Mouse (Mus musculus): ENCODE measurements around the gene Mapkapk2. TPM values are rescaled to one million over a fixed set of nuclear protein-coding genes. Genes with fewer than 3 reads are reported as not detected.
"Not testable (repeated sequence)": the region's sequence is repeated elsewhere in the genome, so short reads cannot be mapped to it uniquely, and the experiment has no call there.

Mapkapk2 gene
- total RNA-seq, 2 experiments from 2014 or later = 26.8 to 31.1 TPM

GRCm38 (mm10) chr1:131038001-131038400 is 59.6 kb downstream of the Mapkapk2 start:
- intact Hi-C loops (cut with DNase I) = no loop called here
- no peak for DNase-seq (ENCODE audit: extremely low spot score in 1 of 2, low spot score in 2 of 2)

GRCm38 (mm10) chr1:131031267-131031666 is 66.4 kb downstream of the Mapkapk2 start:
- no peak for DNase-seq (ENCODE audit: extremely low spot score in 1 of 2, low spot score in 2 of 2)
- intact Hi-C loops (cut with DNase I) = no loop called here

DNA sequence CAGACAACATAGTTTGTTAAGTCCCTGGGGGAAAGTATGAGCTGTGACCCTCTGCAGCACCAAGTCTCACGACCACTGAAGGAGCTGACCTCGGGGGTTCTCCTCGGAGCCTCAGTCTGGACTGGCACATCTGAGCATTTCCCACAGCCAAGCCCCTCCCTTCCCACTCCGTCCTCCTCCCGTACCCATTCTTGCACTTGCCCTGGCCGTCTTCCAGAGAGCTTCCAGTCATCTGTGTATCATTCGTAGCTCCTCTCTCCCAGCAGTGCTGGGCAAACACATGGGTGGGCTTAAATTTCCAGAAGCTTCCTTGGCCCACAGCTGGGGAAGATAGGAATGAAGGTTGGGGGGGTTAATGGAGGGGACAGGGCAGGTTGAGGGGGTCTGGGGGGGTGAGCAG is 67.4 kb downstream of the Mapkapk2 start:
- intact Hi-C loops (cut with DNase I) = no loop called here
- peak in 1 of 2 experiments; percentile 28 for DNase-seq (ENCODE audit: extremely low spot score in 1 of 2, low spot score in 2 of 2)

GRCm38 (mm10) chr1:131029215-131029614 is 68.4 kb downstream of the Mapkapk2 start:
- intact Hi-C loops (cut with DNase I) = no loop called here
- no peak for DNase-seq (ENCODE audit: extremely low spot score in 1 of 2, low spot score in 2 of 2)

DNA sequence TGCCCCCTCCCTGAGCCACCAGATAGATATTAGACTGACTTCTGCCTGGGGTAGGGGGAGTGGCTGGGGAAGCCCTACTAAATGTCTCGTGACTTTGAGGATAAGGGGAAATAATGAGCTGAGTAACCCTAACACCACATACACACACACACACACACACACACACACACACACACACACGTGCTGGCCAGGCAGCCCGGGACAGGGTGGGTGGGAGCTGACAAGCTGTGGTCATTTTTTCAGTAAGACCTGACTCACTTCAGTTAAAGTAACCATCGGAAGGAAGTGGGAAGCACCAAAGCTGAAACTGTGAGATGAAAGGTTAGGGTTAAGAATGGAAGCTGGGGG is 71.8 kb downstream of the Mapkapk2 start:
- intact Hi-C loops (cut with DNase I) = no loop called here
- DNase-seq (ENCODE audit: extremely low spot score in 1 of 2, low spot score in 2 of 2) = no peak

DNA sequence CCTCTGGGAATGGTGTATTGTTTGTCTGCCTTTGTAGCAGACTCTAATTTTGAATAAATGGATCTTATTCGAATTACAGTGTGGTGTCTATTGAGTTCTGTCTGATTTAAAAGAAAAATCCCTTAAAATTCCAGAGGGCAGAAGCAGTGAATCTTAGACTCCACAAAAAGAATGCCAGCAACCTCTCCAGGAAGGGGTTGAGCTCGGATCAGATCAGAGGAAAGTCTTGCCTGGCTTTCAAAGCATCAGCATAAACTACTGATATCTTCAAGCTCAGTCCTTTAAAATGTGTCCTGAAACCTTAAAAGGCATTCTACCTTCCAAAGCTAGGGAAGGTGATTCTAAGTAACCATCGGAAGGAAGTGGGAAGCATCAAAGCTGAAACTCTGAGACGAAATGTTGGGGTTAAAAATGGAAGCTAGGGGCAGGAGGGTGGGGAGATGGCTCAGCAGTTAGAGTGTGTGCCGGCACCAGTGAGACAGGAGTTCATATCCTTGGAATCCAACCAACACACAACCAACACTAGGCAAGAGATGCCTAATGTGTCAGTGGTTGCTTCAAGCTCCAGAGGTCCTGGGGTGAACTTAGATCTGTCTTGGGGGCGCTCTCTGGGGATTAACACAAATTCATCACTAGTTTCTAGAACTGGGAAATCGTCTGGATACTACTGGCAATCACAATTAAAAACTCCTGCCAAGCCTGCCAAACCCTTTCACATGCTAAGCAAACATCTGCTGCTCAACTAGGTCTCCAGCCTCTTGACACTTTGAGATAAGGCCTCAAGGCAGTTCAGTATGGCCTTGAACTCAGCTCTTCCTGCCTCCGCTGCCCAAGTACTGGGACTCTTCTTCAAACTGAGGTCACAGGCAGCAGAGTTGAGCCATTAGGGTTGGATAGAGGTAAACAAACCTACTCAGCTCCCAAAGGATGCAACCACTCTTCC is 72.5 kb downstream of the Mapkapk2 start:
- intact Hi-C loops (cut with DNase I) = no loop called here

DNA sequence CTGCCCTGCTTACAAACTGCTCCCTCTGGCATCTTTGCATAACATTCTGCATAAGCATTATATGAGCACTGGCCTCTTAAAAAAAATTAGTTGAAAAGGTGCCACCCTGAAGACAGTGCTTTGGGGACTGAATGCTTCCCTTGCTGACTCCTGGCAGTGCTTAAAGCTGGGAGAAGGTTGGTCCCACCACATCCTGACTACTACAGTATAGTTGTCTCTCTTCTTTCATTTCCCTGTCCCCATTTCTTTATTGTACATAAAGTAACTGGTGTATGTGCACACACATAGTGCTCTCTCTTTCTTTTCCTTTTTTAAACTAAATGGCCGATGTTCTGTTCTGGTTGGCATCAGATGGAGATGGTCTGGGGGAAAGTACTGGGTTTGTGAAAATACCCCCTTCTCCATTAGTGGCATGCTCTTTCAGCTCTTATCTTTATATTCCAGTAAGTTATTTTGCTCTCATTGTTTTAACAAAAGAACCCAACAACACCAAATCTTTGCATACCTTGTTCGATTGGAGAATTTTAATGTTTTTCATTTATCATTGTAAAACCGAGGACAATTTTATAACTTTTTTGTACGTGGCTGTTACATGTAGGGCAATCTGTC is 74.3 kb downstream of the Mapkapk2 start:
- DNase-seq (ENCODE audit: extremely low spot score in 1 of 2, low spot score in 2 of 2); intact Hi-C loops (cut with DNase I): not testable (repeated sequence)

More for the DNA sequence above, 72.5 kb downstream of the Mapkapk2 start:
- no peak for DNase-seq (ENCODE audit: extremely low spot score in 1 of 2, low spot score in 2 of 2)

- DNase-seq (ENCODE audit: extremely low spot score in 1 of 2, low spot score in 2 of 2) = no peak
- intact Hi-C loops (cut with DNase I) = no loop called here
Measured at GRCm38 (mm10) chr1:131022591-131023249, 74.9 kb downstream of the Mapkapk2 start.

- intact Hi-C loops (cut with DNase I) = no loop called here
- DNase-seq (ENCODE audit: extremely low spot score in 1 of 2, low spot score in 2 of 2) = no peak
Measured at GRCm38 (mm10) chr1:131021900-131022590, 75.6 kb downstream of the Mapkapk2 start.

GRCm38 (mm10) chr1:131021438-131021837 is 76.2 kb downstream of the Mapkapk2 start:
- intact Hi-C loops (cut with DNase I) = no loop called here
- DNase-seq (ENCODE audit: extremely low spot score in 1 of 2, low spot score in 2 of 2) = no peak

- no peak for DNase-seq (ENCODE audit: extremely low spot score in 1 of 2, low spot score in 2 of 2)
- intact Hi-C loops (cut with DNase I) = no loop called here
Measured at GRCm38 (mm10) chr1:131020425-131021310, 77.0 kb downstream of the Mapkapk2 start.

DNA sequence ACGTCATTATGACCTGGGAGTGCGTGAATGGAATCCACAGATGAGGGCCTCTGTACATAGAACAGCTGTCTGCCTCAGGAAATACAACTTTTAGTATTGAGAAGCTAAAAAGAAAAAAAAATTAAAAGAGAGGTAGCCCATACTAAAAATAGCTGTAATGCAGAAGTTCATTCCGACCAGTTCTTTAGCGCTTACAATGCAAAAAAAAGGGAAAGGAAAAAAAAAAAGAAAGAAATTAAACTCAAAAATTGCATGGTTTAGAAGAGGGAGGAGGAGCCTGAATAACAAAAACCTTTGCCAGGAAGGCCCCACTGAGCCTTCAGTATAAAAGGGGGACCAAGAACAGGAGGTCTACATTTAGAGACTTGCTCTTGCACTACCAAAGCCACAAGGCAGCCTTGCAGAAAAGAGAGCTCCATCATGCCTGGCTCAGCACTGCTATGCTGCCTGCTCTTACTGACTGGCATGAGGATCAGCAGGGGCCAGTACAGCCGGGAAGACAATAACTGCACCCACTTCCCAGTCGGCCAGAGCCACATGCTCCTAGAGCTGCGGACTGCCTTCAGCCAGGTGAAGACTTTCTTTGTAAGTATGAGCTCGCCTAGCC is 78.0 kb downstream of the Mapkapk2 start, which contains the start of gene Il10:
Il10 (plus strand) TSS at position 354 of the 607 bp plus-strand sequence.
- intact Hi-C loops (cut with DNase I) = no loop called here
- DNase-seq (ENCODE audit: extremely low spot score in 1 of 2, low spot score in 2 of 2) = no peak

DNA sequence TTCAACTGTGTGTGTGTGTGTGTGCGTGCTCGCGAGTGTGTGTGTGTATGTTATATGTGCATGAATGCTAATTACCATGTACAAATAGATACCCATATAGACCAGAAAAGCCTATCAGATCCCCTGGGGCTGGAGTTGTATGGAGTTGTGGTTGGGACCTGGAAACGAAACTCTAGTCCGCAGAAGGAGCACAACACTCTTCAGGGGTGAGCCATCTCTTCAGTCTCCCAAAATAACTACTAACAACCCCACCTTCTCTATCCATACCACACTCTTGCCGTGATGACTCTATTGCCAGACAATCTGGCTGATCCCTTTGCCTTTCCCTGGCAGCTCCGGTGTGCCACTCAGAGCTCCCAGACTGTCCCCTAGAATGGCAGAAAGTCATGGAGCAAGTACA is 81.7 kb downstream of the Mapkapk2 start:
- intact Hi-C loops (cut with DNase I) = no loop called here

GRCm38 (mm10) chr1:131015281-131015680 is 82.3 kb downstream of the Mapkapk2 start:
- DNase-seq (ENCODE audit: extremely low spot score in 1 of 2, low spot score in 2 of 2) = no peak
- intact Hi-C loops (cut with DNase I) = no loop called here

More for the DNA sequence above, 81.7 kb downstream of the Mapkapk2 start:
- no peak for DNase-seq (ENCODE audit: extremely low spot score in 1 of 2, low spot score in 2 of 2)

GRCm38 (mm10) chr1:131013926-131014325 is 83.7 kb downstream of the Mapkapk2 start:
- DNase-seq (ENCODE audit: extremely low spot score in 1 of 2, low spot score in 2 of 2) = no peak
- intact Hi-C loops (cut with DNase I) = no loop called here

- no peak for DNase-seq (ENCODE audit: extremely low spot score in 1 of 2, low spot score in 2 of 2)
- intact Hi-C loops (cut with DNase I) = no loop called here
Measured at GRCm38 (mm10) chr1:131012494-131012893, 85.1 kb downstream of the Mapkapk2 start.

- intact Hi-C loops (cut with DNase I) = no loop called here
- no peak for DNase-seq (ENCODE audit: extremely low spot score in 1 of 2, low spot score in 2 of 2)
Measured at GRCm38 (mm10) chr1:131010201-131011153, 87.1 kb downstream of the Mapkapk2 start.

Measured in left cerebral cortex, postnatal 10 days (tissue).